Mouse (Mus musculus) heart, adult 2 months (tissue): Measurements from ENCODE around the gene Gm10306. TPM values are rescaled to one million over a fixed set of nuclear protein-coding genes. Genes with fewer than 3 reads are reported as not detected.
A peak's percentile ranks its signal among the peaks of the same experiment; 100 is the strongest.

ENCODE experiments used
- DNase-seq, 2 experiments: peaks; one replicate each; pipeline ENCODE4 v3.0.0; 2021
- H3K27ac ChIP-seq: fragments of 200-600 bp; 2 replicates; pipeline ENCODE4 v1.8.1; 2022
- H3K27me3 ChIP-seq: fragments of 200-500 bp; 2 replicates; pipeline ENCODE4 v1.6.1; 2012; ENCODE audit warnings: mild to moderate bottlenecking, low read length, inconsistent platforms, mixed read lengths; ENCODE audit not compliant: control insufficient read depth, insufficient read depth
- H3K36me3 ChIP-seq: fragments of 200-500 bp; 2 replicates; pipeline ENCODE4 v1.6.1; 2012; ENCODE audit warnings: low read length, inconsistent platforms; ENCODE audit not compliant: control insufficient read depth, insufficient read depth
- H3K4me1 ChIP-seq: fragments of 200-500 bp; 2 replicates; pipeline ENCODE4 v1.6.1; 2011; ENCODE audit warnings: low read length; ENCODE audit not compliant: control insufficient read depth, insufficient read depth
- H3K4me3 ChIP-seq: fragments of 200-600 bp; 2 replicates; pipeline ENCODE4 v1.8.1; 2022
- H3K79me2 ChIP-seq: fragments of 200-500 bp; replicated peaks from 2 replicates; pipeline ENCODE4 v1.6.1; 2012; ENCODE audit warnings: mild to moderate bottlenecking, inconsistent platforms, low read length, moderate library complexity, mixed read lengths; ENCODE audit not compliant: control insufficient read depth, insufficient read depth
- H3K9ac ChIP-seq: fragments of 200-500 bp; 2 replicates; pipeline ENCODE4 v1.6.1; 2012; ENCODE audit warnings: low read depth, mild to moderate bottlenecking, control low read depth, inconsistent platforms, low read length, mixed read lengths
- CTCF ChIP-seq: fragments of 200-600 bp; IDR thresholded peaks from 2 replicates; pipeline ENCODE4 v1.8.1; 2022; ENCODE audit warnings: antibody characterized with exemption, mild to moderate bottlenecking, moderate library complexity
- EP300 ChIP-seq: fragments of 200-500 bp; IDR thresholded peaks from 2 replicates; pipeline ENCODE4 v1.6.1; 2011; ENCODE audit warnings: low read depth, low read length, control low read depth; ENCODE audit not compliant: insufficient read depth
- POLR2A ChIP-seq: fragments of 200-500 bp; IDR thresholded peaks from 2 replicates; pipeline ENCODE4 v1.6.1; 2011; ENCODE audit warnings: mild to moderate bottlenecking, low read depth, low read length, control low read depth; ENCODE audit not compliant: insufficient read depth
- WGBS: fragments of 180-500 bp; shearing (Covaris S2); methylation state at CpG from one replicate; pipeline ENCODE4 v1.1.7; 2018; 5-methylcytosine and 5-hydroxymethylcytosine counted together
- intact Hi-C: fragments of 180-260 bp; cut with DNase I; formaldehyde crosslinking; loops from one replicate; pipeline ENCODE4 v1.15.1; 2025
- polyA plus RNA-seq: library from polyadenylated mRNA; depleted of rRNA; stranded (reverse); fragments of >200 nt; gene quantifications from 2 replicates; pipeline ENCODE4 v1.2.3, GENCODE M21; 2012
- total RNA-seq, 2 experiments: library from RNA; stranded (reverse); gene quantifications; 2 replicates each; pipeline ENCODE4 v1.2.3; 2021

Gene Gm10306
- total and polyA plus RNA-seq, 3 experiments = not detected

DNA sequence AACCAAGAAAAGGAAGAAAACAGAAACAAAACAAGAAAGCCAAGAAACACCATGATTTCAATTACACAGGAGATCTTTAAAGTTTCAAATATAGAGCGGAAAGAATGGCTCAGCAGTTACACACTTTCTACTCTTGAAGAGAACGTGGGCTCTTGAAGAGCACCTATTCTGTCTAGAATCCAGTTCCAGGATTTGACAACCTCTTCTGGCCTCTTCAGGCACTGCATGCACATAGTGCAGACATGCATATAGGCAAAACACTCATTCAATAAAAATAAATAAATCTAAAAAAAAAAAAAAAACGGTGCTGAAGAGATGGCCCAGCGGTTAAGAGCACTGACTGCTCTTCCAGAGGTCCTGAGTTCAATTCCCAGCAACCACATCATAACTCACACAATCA lies 13.3 kb upstream of the Gm10306 start:
- TF ChIP-seq EP300 (no peak), CTCF (peak; percentile 14; the same call in 1 of the 2 replicates), POLR2A (no peak)
- H3K4me3 ChIP-seq = no peak overlapping the region
- no peaks in the 10 kb centered on the region for H3K27me3 ChIP-seq
- 88% methylated on average over 4 of the region's 4 CpGs for WGBS
- H3K27ac ChIP-seq = no peak overlapping the region
- H3K36me3 ChIP-seq = no peaks in the 10 kb centered on the region
- no peak for DNase-seq
- intact Hi-C loops = no loop called here
- no peaks in the 10 kb centered on the region for H3K79me2 ChIP-seq
- no peak overlapping the region for H3K9ac ChIP-seq
- no peaks in the 10 kb centered on the region for H3K4me1 ChIP-seq

DNA sequence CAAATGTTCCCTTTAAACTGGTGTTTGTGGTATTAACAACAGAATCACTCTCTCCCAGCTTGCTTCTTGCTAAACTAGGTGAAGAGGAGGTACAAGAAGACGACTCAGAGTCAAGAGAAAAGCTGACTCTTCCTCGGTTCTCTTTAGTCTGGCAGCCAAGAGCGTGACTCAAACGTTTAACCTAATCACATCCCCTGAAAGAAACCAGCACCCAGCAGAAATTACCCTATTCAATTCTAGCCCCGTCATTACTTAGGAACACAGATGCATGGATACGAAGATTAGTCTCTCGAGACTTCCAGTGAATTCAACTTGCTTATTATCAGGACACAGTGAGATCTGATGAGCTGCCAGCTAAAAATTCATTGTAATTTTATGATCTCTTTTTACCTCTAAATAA lies 12.0 kb upstream of the Gm10306 start:
- WGBS = 76% methylated on average over 7 of the region's 7 CpGs
- Histone ChIP-seq H3K36me3 (no peaks in the 10 kb centered on the region), H3K27ac (no peak overlapping the region), H3K4me3 (no peak overlapping the region), H3K27me3 (no peaks in the 10 kb centered on the region), H3K9ac (no peak overlapping the region), H3K4me1 (no peaks in the 10 kb centered on the region), H3K79me2 (no peaks in the 10 kb centered on the region)
- intact Hi-C loops = no loop called here
- no peak for DNase-seq
- no peak for TF ChIP-seq CTCF
- TF ChIP-seq POLR2A = no peak
- no peak for TF ChIP-seq EP300

GRCm38 (mm10) chr4:94554955-94555494 lies 1.3 kb upstream of the Gm10306 start:
- H3K27ac ChIP-seq = no peak overlapping the region
- no peaks in the 10 kb centered on the region for H3K27me3 ChIP-seq
- intact Hi-C loops = loop anchor here (5.0 kb wide), 1 partner anchor 47 kb away; the partner anchor contains the start of gene Plaa
- H3K4me1 ChIP-seq = no peaks in the 10 kb centered on the region; the same call in none of the 2 replicates
- TF ChIP-seq EP300 (no peak), CTCF (no peak), POLR2A (no peak)
- WGBS = 90% methylated on average over 5 of the region's 5 CpGs
- no peak overlapping the region for H3K4me3 ChIP-seq
- no peaks in the 10 kb centered on the region for H3K36me3 ChIP-seq
- no peak for DNase-seq
- H3K79me2 ChIP-seq = no peaks in the 10 kb centered on the region; the same call in 1 of the 2 replicates
- H3K9ac ChIP-seq = no peak overlapping the region

DNA sequence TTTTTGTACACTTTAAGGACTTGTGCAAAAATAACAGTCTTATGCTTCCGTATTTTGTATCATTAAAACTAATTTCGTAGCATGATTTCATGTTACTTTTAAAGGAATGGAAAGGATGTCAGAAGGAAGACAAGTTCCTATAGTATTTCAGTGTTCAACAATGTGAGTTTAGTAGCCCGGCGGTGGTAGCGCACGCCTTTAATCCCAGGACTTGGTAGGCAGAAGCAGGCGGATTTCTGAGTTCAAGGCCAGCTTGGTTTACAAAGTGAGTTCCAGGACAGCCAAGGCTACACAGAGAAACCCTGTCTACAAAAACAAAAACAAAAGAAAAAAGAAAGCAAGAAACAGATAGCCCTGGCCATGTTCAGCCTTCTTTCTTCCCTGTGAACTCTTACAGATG lies 799 bp downstream of the Gm10306 start:
- Histone ChIP-seq H3K79me2 (no peaks in the 10 kb centered on the region; the same call in 1 of the 2 replicates), H3K4me1 (no peaks in the 10 kb centered on the region; the same call in none of the 2 replicates), H3K36me3 (no peaks in the 10 kb centered on the region), H3K27me3 (no peaks in the 10 kb centered on the region), H3K27ac (peak overlapping the region; percentile 75), H3K9ac (no peak overlapping the region), H3K4me3 (peak overlapping the region; percentile 88)
- intact Hi-C loops = loop anchor here (5.0 kb wide), 1 partner anchor 45 kb away; the partner anchor contains the start of gene Plaa
- DNase-seq = no peak
- 66% methylated on average over 7 of the region's 7 CpGs for WGBS
- TF ChIP-seq CTCF (no peak), EP300 (no peak), POLR2A (no peak)

- H3K4me1 ChIP-seq = no peaks in the 10 kb centered on the region; the same call in none of the 2 replicates
- intact Hi-C loops = loop anchor here (5.0 kb wide), 1 partner anchor 43 kb away; the partner anchor contains the start of gene Plaa
- DNase-seq = no peak
- H3K79me2 ChIP-seq = no peaks in the 10 kb centered on the region
- H3K27ac ChIP-seq = no peak overlapping the region
- TF ChIP-seq EP300 = no peak
- no peak for TF ChIP-seq CTCF
- H3K9ac ChIP-seq = no peak overlapping the region
- H3K36me3 ChIP-seq = no peaks in the 10 kb centered on the region
- no peak overlapping the region for H3K4me3 ChIP-seq
- H3K27me3 ChIP-seq = no peaks in the 10 kb centered on the region
- 64% methylated on average over 2 of the region's 2 CpGs for WGBS
These were observed 2.9 kb downstream of the Gm10306 start for GRCm38 (mm10) chr4:94559266-94559665.

DNA sequence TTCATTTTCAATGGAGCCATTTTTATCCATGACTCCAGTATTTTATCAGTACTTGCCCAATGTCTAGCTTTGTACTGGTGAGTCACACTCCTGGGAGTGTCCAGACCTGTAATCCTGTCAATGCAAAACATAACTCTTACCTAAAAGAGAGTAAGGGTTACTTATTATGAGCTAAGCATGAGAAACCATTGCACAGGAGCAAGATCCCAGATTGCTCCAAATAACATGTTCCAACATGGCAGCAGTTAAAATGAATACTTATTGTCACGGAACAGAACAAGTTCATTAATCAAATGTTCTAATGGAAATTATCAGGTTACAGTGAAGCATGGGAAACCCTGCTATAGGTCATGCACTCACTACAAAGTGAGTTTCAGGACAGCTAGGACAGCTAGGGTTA lies 4.0 kb downstream of the Gm10306 start:
- Histone ChIP-seq H3K4me3 (no peak overlapping the region), H3K36me3 (no peaks in the 10 kb centered on the region), H3K9ac (no peak overlapping the region), H3K27me3 (no peaks in the 10 kb centered on the region), H3K27ac (no peak overlapping the region), H3K79me2 (no peaks in the 10 kb centered on the region), H3K4me1 (no peaks in the 10 kb centered on the region; the same call in none of the 2 replicates)
- 80% methylated on average over 1 of the region's 1 CpGs for WGBS
- intact Hi-C loops = no loop called here
- TF ChIP-seq CTCF (no peak), EP300 (no peak), POLR2A (no peak)
- no peak for DNase-seq
